Mouse (Mus musculus) heart, embryonic 16.5 days (tissue): Measurements from ENCODE around the gene Tnfaip8l2. TPM values are rescaled to one million over a fixed set of nuclear protein-coding genes. Genes with fewer than 3 reads are reported as not detected.

Experiments
- microRNA-seq: library from miRNA; unstranded; fragments of <30 nt; microRNA quantifications from one replicate; pipeline ENCODE4, GENCODE M21; 2017
- polyA plus RNA-seq: library from polyadenylated mRNA; unstranded; fragments of >200 nt; fragmentation: Nextera tagmentation; extraction: Ambion mirVana; gene quantifications from 2 replicates; pipeline ENCODE4 v1.2.1, GENCODE M21; 2015

The Tnfaip8l2 gene
- polyA plus RNA-seq, 1 experiment from 2014 or later: 4.4 TPM

Small RNA genes lying within 50 kb of the gene (microRNA-seq; reads per million reads assigned to microRNA genes)
- not detected for gene Mir8099-1

Other genes with a start within 250 kb of the Tnfaip8l2 start
- 124 and 143 TPM in 2 replicates for gene Selenbp1, start 209.3 kb downstream of the Tnfaip8l2 start, polyA plus RNA-seq
- gene Rfx5, start 188.3 kb downstream of the Tnfaip8l2 start, polyA plus RNA-seq: 4.0 and 4.7 TPM in 2 replicates
- 15.1 and 20.1 TPM in 2 replicates for gene Pi4kb, start 167.6 kb downstream of the Tnfaip8l2 start, polyA plus RNA-seq
- gene Zfp687, start 126.9 kb downstream of the Tnfaip8l2 start, polyA plus RNA-seq: 16.4 and 16.9 TPM in 2 replicates
- 201 and 223 TPM in 2 replicates for gene Psmd4, start 99.7 kb downstream of the Tnfaip8l2 start, polyA plus RNA-seq
- gene Pip5k1a, start 35.4 kb downstream of the Tnfaip8l2 start, polyA plus RNA-seq: 17.6 and 17.9 TPM in 2 replicates
- gene Vps72, start 31.3 kb downstream of the Tnfaip8l2 start, polyA plus RNA-seq: 92.5 and 96.6 TPM in 2 replicates
- gene Tmod4, start 17.9 kb downstream of the Tnfaip8l2 start, polyA plus RNA-seq: 1.9 TPM in 2 replicates
- gene Scnm1, start 8.3 kb downstream of the Tnfaip8l2 start, polyA plus RNA-seq: 54.1 and 59.2 TPM in 2 replicates
- 9.7 and 11.3 TPM in 2 replicates for gene Lysmd1, start 8.3 kb downstream of the Tnfaip8l2 start, polyA plus RNA-seq
- gene Sema6c, start 18.1 kb upstream of the Tnfaip8l2 start, polyA plus RNA-seq: 1.5 and 2.7 TPM in 2 replicates
- 6.3 and 6.6 TPM in 2 replicates for gene Gabpb2, start 75.6 kb upstream of the Tnfaip8l2 start, polyA plus RNA-seq
- 57.8 and 59.3 TPM in 2 replicates for gene Cdc42se1, start 86.4 kb upstream of the Tnfaip8l2 start, polyA plus RNA-seq
- 9.8 and 11.5 TPM in 2 replicates for gene Mllt11, start 89.8 kb upstream of the Tnfaip8l2 start, polyA plus RNA-seq
- 0.50 and 0.51 TPM in 2 replicates for gene Gm128, start 99.2 kb upstream of the Tnfaip8l2 start, polyA plus RNA-seq
- 0.22 and 0.37 TPM in 2 replicates for gene Bnipl, start 108.8 kb upstream of the Tnfaip8l2 start, polyA plus RNA-seq
- gene Mindy1, start 139.0 kb upstream of the Tnfaip8l2 start, polyA plus RNA-seq: 24.7 and 28.2 TPM in 2 replicates
- gene Prune1, start 139.7 kb upstream of the Tnfaip8l2 start, polyA plus RNA-seq: 28.1 and 31.4 TPM in 2 replicates
- gene Anxa9, start 164.8 kb upstream of the Tnfaip8l2 start, polyA plus RNA-seq: 0.60 and 0.79 TPM in 2 replicates
- gene Cers2, start 172.4 kb upstream of the Tnfaip8l2 start, polyA plus RNA-seq: 139 and 145 TPM in 2 replicates
- gene Setdb1, start 214.8 kb upstream of the Tnfaip8l2 start, polyA plus RNA-seq: 20.1 and 21.5 TPM in 2 replicates